Mouse (Mus musculus) CH12.LX (cell line): ENCODE results near the gene Cfap20. TPM values are rescaled to one million over a fixed set of nuclear protein-coding genes. Genes with fewer than 3 reads are reported as not detected.

Experiments used
- DNase-seq: peaks from one replicate; pipeline ENCODE4 v3.0.0-alpha.2; 2013; ENCODE audit errors: extremely low read depth
- H3K27ac ChIP-seq: 2 replicates; pipeline ENCODE4 v1.5.1; 2012; ENCODE audit warnings: low read depth, mild to moderate bottlenecking, control low read depth, moderate library complexity; ENCODE audit not compliant: insufficient read depth
- H3K27me3 ChIP-seq: replicated peaks from 2 replicates; pipeline ENCODE3; 2012; ENCODE audit warnings: inconsistent platforms
- H3K36me3 ChIP-seq, 2 experiments: replicated peaks in 1 of 2; 2 replicates each; pipeline versions ENCODE3 to v1.6.1; 2012; ENCODE audit warnings: inconsistent platforms in 1 of 2, low read length in 1 of 2, mild to moderate bottlenecking in 1 of 2, mixed read lengths in 1 of 2, moderate library complexity in 1 of 2; ENCODE audit not compliant: control insufficient read depth in 1 of 2, insufficient read depth in 1 of 2
- H3K4me1 ChIP-seq, 2 experiments: 2 replicates each; pipeline ENCODE4 v1.6.1; 2012; ENCODE audit warnings: inconsistent platforms in 1 of 2, moderate library complexity in 1 of 2; ENCODE audit not compliant: insufficient read depth in 2 of 2, control insufficient read depth in 1 of 2
- H3K4me2 ChIP-seq: 2 replicates; pipeline ENCODE4 v1.6.1; 2012; ENCODE audit warnings: low read depth, mild to moderate bottlenecking, control low read depth; ENCODE audit not compliant: poor library complexity, insufficient read depth, severe bottlenecking
- H3K4me3 ChIP-seq, 3 experiments: fragments of 150-350 bp in 1 of 3; sonication (generic) in 1 of 3; replicated peaks in 1 of 3; 2 replicates each; pipeline versions ENCODE3 to v1.5.1; 2011 to 2012; ENCODE audit warnings: low read depth in 2 of 3, low read length in 2 of 3, mild to moderate bottlenecking in 2 of 3, moderate library complexity in 2 of 3, control low read depth in 1 of 3, improper control_type of control experiment in 1 of 3, inconsistent platforms in 1 of 3, mixed read lengths in 1 of 3; ENCODE audit not compliant: poor library complexity in 1 of 3
- H3K79me2 ChIP-seq: replicated peaks from 2 replicates; pipeline ENCODE4 v1.6.1; 2012; ENCODE audit warnings: mild to moderate bottlenecking, moderate library complexity; ENCODE audit not compliant: control insufficient read depth, poor library complexity, insufficient read depth, severe bottlenecking; ENCODE audit errors: extremely low read depth
- H3K9ac ChIP-seq: 2 replicates; pipeline ENCODE4 v1.6.1; 2012; ENCODE audit warnings: low read depth, mild to moderate bottlenecking, control low read depth, moderate library complexity; ENCODE audit not compliant: insufficient read depth
- H3K9me3 ChIP-seq: replicated peaks from 2 replicates; pipeline ENCODE3; 2012; ENCODE audit warnings: low read length, inconsistent platforms, mixed read lengths
- CHD1 ChIP-seq: IDR thresholded peaks from 2 replicates; pipeline ENCODE4 v1.6.1; 2012; ENCODE audit warnings: low read depth, low read length, improper control_type of control experiment, inconsistent platforms
- CTCF ChIP-seq, 2 experiments: IDR thresholded peaks in 1 of 2; conservative IDR thresholded peaks in 1 of 2; 2 replicates each; pipeline ENCODE4 v1.5.1; 2011 to 2012; ENCODE audit warnings: low read depth in 2 of 2, low read length in 2 of 2, improper control_type of control experiment in 1 of 2, inconsistent platforms in 1 of 2, mild to moderate bottlenecking in 1 of 2, moderate library complexity in 1 of 2
- EP300 ChIP-seq: IDR thresholded peaks from 2 replicates; pipeline ENCODE4 v1.6.1; 2011; ENCODE audit warnings: low read length, improper control_type of control experiment
- ETS1 ChIP-seq: conservative IDR thresholded peaks from 2 replicates; pipeline ENCODE4 v1.6.1; 2012; ENCODE audit warnings: low read depth, mild to moderate bottlenecking, inconsistent platforms, low read length, improper control_type of control experiment, moderate library complexity
- GABPA ChIP-seq: IDR thresholded peaks from 2 replicates; pipeline ENCODE4 v1.6.1; 2012; ENCODE audit warnings: low read depth, low read length, improper control_type of control experiment, inconsistent platforms; ENCODE audit not compliant: insufficient replicate concordance
- HCFC1 ChIP-seq: IDR thresholded peaks from 2 replicates; pipeline ENCODE4 v1.6.1; 2012; ENCODE audit warnings: low read depth, mild to moderate bottlenecking, inconsistent platforms, low read length, improper control_type of control experiment
- IRF4 ChIP-seq: IDR thresholded peaks from 2 replicates; pipeline ENCODE4 v1.6.1; 2014; ENCODE audit warnings: low read depth, mild to moderate bottlenecking, inconsistent platforms, low read length, improper control_type of control experiment
- JUND ChIP-seq: conservative IDR thresholded peaks from 2 replicates; pipeline ENCODE4 v1.6.1; 2011; ENCODE audit warnings: low read depth, low read length, improper control_type of control experiment
- MAX ChIP-seq: IDR thresholded peaks from 2 replicates; pipeline ENCODE4 v1.6.1; 2011; ENCODE audit warnings: low read length, improper control_type of control experiment
- MAZ ChIP-seq: IDR thresholded peaks from 2 replicates; pipeline ENCODE4 v1.6.1; 2012; ENCODE audit warnings: low read depth, mild to moderate bottlenecking, inconsistent platforms, low read length, improper control_type of control experiment, moderate library complexity
- MEF2A ChIP-seq: IDR thresholded peaks from 2 replicates; pipeline ENCODE4 v1.6.1; 2014; ENCODE audit warnings: low read depth, mild to moderate bottlenecking, inconsistent platforms, low read length, improper control_type of control experiment, borderline replicate concordance
- MXI1 ChIP-seq: IDR thresholded peaks from 2 replicates; pipeline ENCODE4 v1.6.1; 2011; ENCODE audit warnings: mild to moderate bottlenecking, low read depth, low read length, improper control_type of control experiment
- MYC ChIP-seq: IDR thresholded peaks from 2 replicates; pipeline ENCODE4 v1.6.1; 2011; ENCODE audit warnings: low read depth, mild to moderate bottlenecking, improper control_type of control experiment, low read length
- NELFE ChIP-seq: IDR thresholded peaks from 2 replicates; pipeline ENCODE4 v1.6.1; 2011; ENCODE audit warnings: low read depth, low read length, improper control_type of control experiment
- POLR2AphosphoS2 ChIP-seq: IDR thresholded peaks from 2 replicates; pipeline ENCODE4 v1.6.1; 2011; ENCODE audit warnings: low read depth, low read length, improper control_type of control experiment
- RCOR1 ChIP-seq: conservative IDR thresholded peaks from 2 replicates; pipeline ENCODE4 v1.6.1; 2012; ENCODE audit warnings: low read depth, mild to moderate bottlenecking, inconsistent platforms, low read length, improper control_type of control experiment
- dilution Hi-C: fragments of 300-500 bp; cut with MboI; formaldehyde crosslinking; loops from 2 replicates; pipeline ENCODE4 v1.14.3; 2020; ENCODE audit warnings: low sequenced_read_pairs; ENCODE audit not compliant: extremely low pct_unique_long_range_greater_than_20kb, extremely low pct_ligation_motif_present
- in situ Hi-C: fragments of 300-500 bp; cut with MboI; formaldehyde crosslinking; loops from 3 replicates; pipeline ENCODE4 v1.14.3; 2019; ENCODE audit warnings: low sequenced_read_pairs, low pct_ligation_motif_present, low pct_unique_long_range_greater_than_20kb, mixed read lengths
- polyA plus RNA-seq: library from polyadenylated mRNA; unstranded; fragments of >175 nt; gene quantifications from 2 replicates; pipeline ENCODE4 v1.2.1, GENCODE M21; 2012; ENCODE audit warnings: low read depth; ENCODE audit not compliant: insufficient read length
- total RNA-seq, 2 experiments: library from RNA; depleted of rRNA; stranded (reverse); fragments of 300-350 nt in 1 of 2; fragments of >200 nt in 1 of 2; gene quantifications; 2 replicates each; pipeline ENCODE4 v1.2.3; 2012 to 2014

Gene Cfap20
- total and polyA plus RNA-seq, 3 experiments: 53.4 to 93.0 (median 57.2) TPM

GRCm38 (mm10) chr8:95396752-95397151 is 37.9 kb downstream of the Cfap20 start:
- no peaks in the 10 kb centered on the region for H3K27me3 ChIP-seq
- H3K4me3 ChIP-seq: no peak overlapping the region
- H3K9me3 ChIP-seq: no peaks in the 10 kb centered on the region
- H3K4me1 ChIP-seq: no peaks in the 10 kb centered on the region; a peak in 1 of 4 replicates
- H3K36me3 ChIP-seq: no peaks in the 10 kb centered on the region
- no peak overlapping the region for H3K4me2 ChIP-seq
- dilution Hi-C loops (no loop called here), in situ Hi-C loops (no loop called here)
- TF ChIP-seq MAX: no peak
- no peak for TF ChIP-seq RCOR1
- TF ChIP-seq MXI1: no peak
- no peak for TF ChIP-seq MEF2A
- no peak for TF ChIP-seq CHD1
- no peak for TF ChIP-seq GABPA
- TF ChIP-seq NELFE: no peak
- TF ChIP-seq CTCF (conservative IDR thresholded peaks at IDR 0.05 in 1 of 2, IDR thresholded peaks at IDR 0.05 in 1 of 2; ENCODE audit: low read depth in 2 of 2, low read length in 2 of 2): no peak
- no peak for TF ChIP-seq ETS1
- no peak overlapping the region for H3K27ac ChIP-seq
- DNase-seq: no peak
- H3K9ac ChIP-seq: no peak overlapping the region
- no peaks in the 10 kb centered on the region for H3K79me2 ChIP-seq

GRCm38 (mm10) chr8:95395186-95395918 is 39.3 kb downstream of the Cfap20 start:
- no peaks in the 10 kb centered on the region for H3K27me3 ChIP-seq
- H3K9ac ChIP-seq: no peak overlapping the region
- H3K4me2 ChIP-seq: no peak overlapping the region
- H3K4me1 ChIP-seq: peaks cover under 1 to 13% of the 10 kb centered on the region in 2 experiments; a peak in 3 of 4 replicates
- dilution Hi-C loops (no loop called here), in situ Hi-C loops (no loop called here)
- H3K36me3 ChIP-seq: no peaks in the 10 kb centered on the region
- no peak overlapping the region for H3K4me3 ChIP-seq
- DNase-seq: no peak
- H3K9me3 ChIP-seq: no peaks in the 10 kb centered on the region
- no peak for TF ChIP-seq CHD1
- TF ChIP-seq EP300: no peak
- no peak for TF ChIP-seq POLR2AphosphoS2
- TF ChIP-seq IRF4: no peak
- TF ChIP-seq MYC: no peak
- no peak for TF ChIP-seq MAZ
- TF ChIP-seq JUND: no peak
- TF ChIP-seq HCFC1: no peak
- H3K79me2 ChIP-seq: no peaks in the 10 kb centered on the region
- no peak overlapping the region for H3K27ac ChIP-seq
